Mouse (Mus musculus) adrenal gland (tissue): Measurements from ENCODE around the gene Lrrc4b.

Experiments
- intact Hi-C: fragments of 180-260 bp; cut with DNase I; formaldehyde crosslinking; loops from one replicate; pipeline ENCODE4 v1.15.1; 2025

Gene Lrrc4b

DNA sequence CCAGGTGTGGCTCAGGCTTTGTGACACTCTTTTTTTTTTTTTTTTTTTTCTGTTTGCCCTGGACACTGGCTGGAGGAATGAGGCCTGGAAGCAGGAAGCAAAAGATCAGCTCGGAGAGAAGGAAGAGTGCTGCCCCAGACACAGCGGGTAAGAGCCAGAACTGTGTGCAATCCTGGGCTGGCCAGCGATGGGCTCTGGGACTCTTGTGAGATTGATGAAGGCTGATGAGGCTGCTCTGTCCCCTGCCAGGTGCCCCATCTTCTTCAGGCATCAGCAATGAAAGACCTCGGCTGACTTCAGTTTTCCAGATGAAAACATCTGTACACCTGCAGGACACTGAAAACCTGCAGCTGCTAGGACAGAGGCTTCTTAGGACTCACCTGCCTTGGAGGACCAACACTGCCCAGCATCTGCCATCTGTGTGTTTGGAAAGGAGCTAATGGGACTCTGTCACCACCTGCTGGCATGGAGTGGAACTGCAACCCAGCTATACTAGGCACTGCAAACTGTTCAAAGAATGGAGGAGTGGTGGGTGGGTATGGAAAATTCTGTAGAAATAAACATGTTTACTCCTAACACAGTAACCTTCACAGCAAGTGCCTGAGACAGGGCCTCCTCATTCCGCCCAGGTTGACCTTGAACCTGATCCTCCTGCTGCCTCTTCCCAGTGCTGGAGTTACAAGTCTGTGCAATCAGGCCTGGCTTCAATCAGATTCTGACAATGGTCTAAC is 56.2 kb downstream of the Lrrc4b start:
- intact Hi-C loops = loop anchor here (5.0 kb wide), 2 partner anchors 88 to 223 kb away; partner anchors contain the start of gene Gm15517

DNA sequence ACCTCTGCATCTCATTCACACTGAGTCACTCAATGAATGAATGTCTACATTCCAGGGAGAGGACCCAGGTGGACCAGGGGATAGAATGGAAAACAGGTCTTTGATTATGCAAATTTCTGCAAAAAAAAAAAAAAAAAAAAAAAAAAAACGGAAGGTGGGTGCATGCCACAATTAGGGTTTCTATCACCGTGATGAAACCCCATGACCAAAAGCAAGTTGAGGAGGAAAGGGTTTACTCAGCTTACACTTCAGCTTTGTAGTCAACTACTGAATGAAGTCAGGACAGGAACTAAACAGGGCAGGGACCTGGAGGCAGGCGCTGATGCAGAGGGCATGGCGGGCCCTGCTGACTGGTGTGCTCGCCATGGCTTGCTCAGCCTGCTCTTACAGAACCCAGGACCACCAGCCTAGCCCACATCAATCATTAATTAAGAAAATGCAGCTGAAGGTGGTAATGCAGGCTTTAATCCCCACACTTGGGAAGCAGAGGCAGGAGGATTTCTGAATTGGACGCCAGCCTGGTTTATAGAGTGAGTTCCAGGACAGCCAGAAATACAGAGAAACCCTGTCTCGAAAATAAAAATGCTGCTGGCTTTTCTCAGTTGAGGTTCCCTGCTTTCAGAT is 56.9 kb downstream of the Lrrc4b start:
- intact Hi-C loops = loop anchor here (5.0 kb wide), 2 partner anchors 88 to 223 kb away; partner anchors contain the start of gene Gm15517

DNA sequence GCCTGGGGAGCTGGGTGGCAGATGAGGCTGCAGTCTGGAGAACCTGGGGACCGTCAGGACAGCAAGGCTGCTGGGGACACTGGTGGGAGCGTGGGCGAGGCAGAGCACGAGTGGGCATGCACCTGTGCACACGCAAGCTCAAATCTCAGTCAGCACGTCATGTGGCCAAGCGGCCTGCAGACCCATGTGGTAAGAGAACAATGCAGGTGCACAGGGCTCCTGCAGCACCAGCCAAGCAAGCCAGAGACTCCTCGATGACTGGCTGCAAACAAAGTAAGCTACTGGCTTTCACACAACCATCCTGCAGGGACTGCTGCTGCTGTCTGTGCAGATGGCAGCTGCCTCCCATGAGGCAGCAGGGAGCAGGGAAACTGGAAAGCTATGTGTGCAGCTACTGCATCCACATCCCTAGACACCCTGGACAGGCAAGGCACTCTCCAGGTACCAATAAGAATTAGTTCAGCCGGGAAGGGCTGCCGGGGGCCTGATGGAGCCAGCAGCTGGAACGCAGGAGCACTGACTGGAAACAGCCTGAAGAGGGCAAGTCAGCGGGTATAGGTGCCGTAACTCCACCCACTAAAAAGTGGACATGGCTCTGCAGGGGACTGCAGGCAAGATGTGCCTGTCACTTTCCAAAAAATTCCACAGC is 58.2 kb downstream of the Lrrc4b start:
- intact Hi-C loops = loop anchor here (5.0 kb wide), 2 partner anchors 90 to 225 kb away; partner anchors contain the start of gene Gm15517

DNA sequence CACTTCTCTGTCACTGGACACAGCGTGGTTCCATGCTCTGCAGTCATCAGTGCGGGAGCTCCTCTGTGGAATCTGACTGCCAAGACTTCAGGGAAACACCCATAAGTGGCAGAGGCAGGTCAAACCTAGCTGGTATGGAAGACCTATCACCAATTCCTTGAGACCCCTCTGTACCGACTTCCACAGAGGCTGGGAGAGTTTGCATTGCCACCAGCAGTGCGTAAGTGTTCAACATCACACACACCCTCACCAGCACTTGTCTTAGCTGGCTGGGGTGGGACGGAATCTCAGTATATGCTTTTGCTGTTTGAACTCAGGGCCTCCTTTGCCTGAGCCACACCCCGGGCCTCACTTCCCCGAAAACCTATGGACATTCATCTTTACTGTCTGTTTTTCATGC is 59.1 kb downstream of the Lrrc4b start:
- intact Hi-C loops = loop anchor here (5.0 kb wide), 2 partner anchors 91 to 226 kb away; partner anchors contain the start of gene Gm15517

GRCm38 (mm10) chr7:44488545-44488944 is 59.7 kb downstream of the Lrrc4b start:
- intact Hi-C loops = loop anchor here (5.0 kb wide), 2 partner anchors 91 to 226 kb away; partner anchors contain the start of gene Gm15517

- intact Hi-C loops = no loop called here
Measured at GRCm38 (mm10) chr7:44490281-44490680, 61.5 kb downstream of the Lrrc4b start.

- intact Hi-C loops = no loop called here
Measured at GRCm38 (mm10) chr7:44491391-44491790, 62.6 kb downstream of the Lrrc4b start.

- intact Hi-C loops = no loop called here
Measured at GRCm38 (mm10) chr7:44492166-44492826, 63.5 kb downstream of the Lrrc4b start.

- intact Hi-C loops = no loop called here
Measured at GRCm38 (mm10) chr7:44494681-44495080, 65.9 kb downstream of the Lrrc4b start.

DNA sequence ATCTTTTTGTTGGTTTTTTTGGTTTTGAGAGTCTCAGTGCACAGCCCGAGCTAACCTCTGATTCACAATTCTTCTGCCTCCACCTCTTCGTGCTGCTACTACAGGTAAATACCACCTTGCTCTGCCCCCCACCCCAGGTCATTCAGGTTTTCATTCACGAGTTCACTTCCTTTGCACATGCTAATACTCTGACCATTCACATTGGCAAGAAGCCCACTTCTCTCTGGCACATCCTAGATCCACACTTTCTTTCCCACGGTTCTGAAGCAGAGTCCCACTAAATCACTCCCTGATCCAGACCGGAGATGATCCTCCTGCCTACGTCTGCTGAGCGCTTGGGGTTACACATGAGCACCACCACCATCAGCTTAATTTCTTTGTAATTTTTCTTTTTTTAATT is 66.3 kb downstream of the Lrrc4b start:
- intact Hi-C loops = no loop called here

GRCm38 (mm10) chr7:44495992-44496770 is 67.4 kb downstream of the Lrrc4b start, which contains the start of the genes Emc10 and Fam71e1:
Gene Emc10 (minus strand): TSS chr7:44496529.
Gene Fam71e1 (plus strand): TSS chr7:44496581.
- intact Hi-C loops = no loop called here

- intact Hi-C loops = no loop called here
Measured at GRCm38 (mm10) chr7:44496771-44497109, 67.9 kb downstream of the Lrrc4b start.

- intact Hi-C loops = no loop called here
Measured at GRCm38 (mm10) chr7:44497361-44498055, 68.7 kb downstream of the Lrrc4b start.

GRCm38 (mm10) chr7:44498922-44499321 is 70.1 kb downstream of the Lrrc4b start:
- intact Hi-C loops = no loop called here

- intact Hi-C loops = no loop called here
Measured at GRCm38 (mm10) chr7:44500046-44500445, 71.2 kb downstream of the Lrrc4b start.

GRCm38 (mm10) chr7:44501563-44502115 is 72.8 kb downstream of the Lrrc4b start:
- intact Hi-C loops = loop anchor here (2.0 kb wide), 1 partner anchor 59 kb away; no protein-coding TSS in a partner anchor

DNA sequence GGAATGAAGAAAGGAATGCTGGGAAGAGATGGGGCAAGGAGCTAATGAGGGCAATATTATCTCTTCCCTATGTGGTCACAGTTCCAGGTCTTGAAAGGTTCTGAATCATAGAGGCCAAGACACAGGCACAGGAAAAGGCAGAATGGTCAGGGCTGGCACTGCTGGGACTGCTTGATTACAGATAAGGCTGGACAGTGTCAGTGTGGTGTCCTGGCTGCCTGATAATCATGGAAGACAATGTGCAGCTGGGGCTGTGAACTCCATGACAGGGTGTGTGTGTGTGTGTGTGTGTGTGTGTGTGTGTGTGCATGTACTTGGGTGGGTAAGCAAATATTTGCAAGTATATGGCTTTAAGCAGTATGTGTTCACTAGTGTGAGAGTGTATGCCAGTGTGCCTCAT is 78.7 kb downstream of the Lrrc4b start:
- intact Hi-C loops = no loop called here
